Mouse (Mus musculus) MEL (cell line): ENCODE data around the gene Ccdc151. TPM values are rescaled to one million over a fixed set of nuclear protein-coding genes. Genes with fewer than 3 reads are reported as not detected.

Experiments
- DNase-seq: peaks from one replicate; pipeline ENCODE4 v3.0.0; 2011; ENCODE audit warnings: low read depth, low spot score
- H3K27ac ChIP-seq: 2 replicates; pipeline ENCODE4 v1.5.1; 2012; ENCODE audit warnings: low read depth, mild to moderate bottlenecking, control low read depth, low read length, moderate library complexity; ENCODE audit not compliant: control insufficient read depth
- H3K27me3 ChIP-seq, 2 experiments: fragments of 150-350 bp in 1 of 2; sonication (generic) in 1 of 2; 2 replicates each; pipeline ENCODE4 v1.6.1; 2012; ENCODE audit warnings: low read length in 2 of 2, mild to moderate bottlenecking in 2 of 2, improper control_type of control experiment in 1 of 2, moderate library complexity in 1 of 2; ENCODE audit not compliant: insufficient read depth in 2 of 2, control insufficient read depth in 1 of 2
- H3K36me3 ChIP-seq, 2 experiments: 2 replicates each; pipeline ENCODE4 v1.6.1; 2012 to 2014; ENCODE audit warnings: low read length in 2 of 2, improper control_type of control experiment in 1 of 2, inconsistent platforms in 1 of 2, mild to moderate bottlenecking in 1 of 2; ENCODE audit not compliant: insufficient read depth in 2 of 2, control insufficient read depth in 1 of 2
- H3K4me1 ChIP-seq, 2 experiments: fragments of 150-350 bp in 1 of 2; sonication (generic) in 1 of 2; 2 replicates each; pipeline ENCODE4 v1.6.1; 2012; ENCODE audit warnings: low read length in 2 of 2, improper control_type of control experiment in 1 of 2, mild to moderate bottlenecking in 1 of 2; ENCODE audit not compliant: insufficient read depth in 2 of 2, control insufficient read depth in 1 of 2
- H3K4me3 ChIP-seq, 2 experiments: fragments of 150-350 bp in 1 of 2; sonication (generic) in 1 of 2; 2 replicates each; pipeline ENCODE4 v1.5.1; 2012; ENCODE audit warnings: low read depth in 2 of 2, low read length in 2 of 2, mild to moderate bottlenecking in 2 of 2, moderate library complexity in 2 of 2, control low read depth in 1 of 2, improper control_type of control experiment in 1 of 2; ENCODE audit not compliant: control insufficient read depth in 1 of 2, insufficient read depth in 1 of 2
- H3K79me2 ChIP-seq: 2 replicates; pipeline ENCODE4 v1.6.1; 2012; ENCODE audit warnings: mild to moderate bottlenecking, low read length, moderate library complexity; ENCODE audit not compliant: control insufficient read depth, poor library complexity, insufficient read depth
- H3K9ac ChIP-seq: 2 replicates; pipeline ENCODE4 v1.6.1; 2012; ENCODE audit warnings: low read depth, mild to moderate bottlenecking, control low read depth, low read length, moderate library complexity; ENCODE audit not compliant: control insufficient read depth, poor library complexity, severe bottlenecking
- H3K9me3 ChIP-seq: fragments of 150-350 bp; sonication (generic); replicated peaks from 2 replicates; pipeline ENCODE4 v1.6.1; 2012; ENCODE audit warnings: mild to moderate bottlenecking, low read length, improper control_type of control experiment, moderate library complexity; ENCODE audit not compliant: insufficient read depth
- CHD1 ChIP-seq: IDR thresholded peaks from 2 replicates; pipeline ENCODE4 v1.6.1; 2012; ENCODE audit warnings: low read depth, mild to moderate bottlenecking, inconsistent platforms, low read length, improper control_type of control experiment
- CHD2 ChIP-seq: IDR thresholded peaks from 2 replicates; pipeline ENCODE4 v1.6.1; 2011; ENCODE audit warnings: low read length, improper control_type of control experiment
- ELF1 ChIP-seq: IDR thresholded peaks from 2 replicates; pipeline ENCODE4 v1.6.1; 2014; ENCODE audit warnings: low read depth, mild to moderate bottlenecking, inconsistent platforms, low read length, improper control_type of control experiment, moderate library complexity
- EP300 ChIP-seq, 2 experiments: IDR thresholded peaks; 2 replicates each; pipeline ENCODE4 v1.6.1; 2011; ENCODE audit warnings: improper control_type of control experiment in 2 of 2, low read length in 2 of 2, low read depth in 1 of 2, mild to moderate bottlenecking in 1 of 2
- ETS1 ChIP-seq: IDR thresholded peaks from 2 replicates; pipeline ENCODE4 v1.6.1; 2012; ENCODE audit warnings: low read depth, mild to moderate bottlenecking, inconsistent platforms, low read length, improper control_type of control experiment, moderate library complexity
- GABPA ChIP-seq: IDR thresholded peaks from 2 replicates; pipeline ENCODE4 v1.6.1; 2012; ENCODE audit warnings: low read depth, mild to moderate bottlenecking, inconsistent platforms, low read length, improper control_type of control experiment, moderate library complexity
- HCFC1 ChIP-seq: IDR thresholded peaks from 2 replicates; pipeline ENCODE4 v1.6.1; 2012; ENCODE audit warnings: low read depth, mild to moderate bottlenecking, inconsistent platforms, low read length, improper control_type of control experiment, moderate library complexity
- JUND ChIP-seq: IDR thresholded peaks from 2 replicates; pipeline ENCODE4 v1.6.1; 2011; ENCODE audit warnings: low read depth, mild to moderate bottlenecking, improper control_type of control experiment, low read length
- KAT2A ChIP-seq: conservative IDR thresholded peaks from 2 replicates; pipeline ENCODE4 v1.6.1; 2012; ENCODE audit warnings: low read depth, low read length, improper control_type of control experiment, inconsistent platforms
- MAX ChIP-seq: IDR thresholded peaks from 2 replicates; pipeline ENCODE4 v1.6.1; 2011; ENCODE audit warnings: low read length, improper control_type of control experiment
- MXI1 ChIP-seq: IDR thresholded peaks from 2 replicates; pipeline ENCODE4 v1.6.1; 2011; ENCODE audit warnings: mild to moderate bottlenecking, low read depth, low read length, improper control_type of control experiment
- MYC ChIP-seq: IDR thresholded peaks from 2 replicates; pipeline ENCODE4 v1.6.1; 2011; ENCODE audit warnings: low read depth, mild to moderate bottlenecking, low read length, improper control_type of control experiment, moderate library complexity
- NELFE ChIP-seq: IDR thresholded peaks from 2 replicates; pipeline ENCODE4 v1.6.1; 2011; ENCODE audit warnings: low read depth, low read length, improper control_type of control experiment
- POLR2AphosphoS5 ChIP-seq: IDR thresholded peaks from 2 replicates; pipeline ENCODE4 v1.6.1; 2012; ENCODE audit warnings: low read depth, borderline replicate concordance, mild to moderate bottlenecking, inconsistent platforms, low read length, moderate library complexity, mixed read lengths
- SMC3 ChIP-seq: IDR thresholded peaks from 2 replicates; pipeline ENCODE4 v1.6.1; 2011; ENCODE audit warnings: low read depth, low read length, improper control_type of control experiment
- TAL1 ChIP-seq: IDR thresholded peaks from 2 replicates; pipeline ENCODE4 v1.6.1; 2012; ENCODE audit warnings: mild to moderate bottlenecking, inconsistent platforms, low read length, moderate library complexity, mixed read lengths
- ZKSCAN1 ChIP-seq: IDR thresholded peaks from 2 replicates; pipeline ENCODE4 v1.6.1; 2012; ENCODE audit warnings: low read depth, mild to moderate bottlenecking, inconsistent platforms, low read length, improper control_type of control experiment, moderate library complexity
- ZNF384 ChIP-seq: IDR thresholded peaks from 2 replicates; pipeline ENCODE4 v1.6.1; 2012; ENCODE audit warnings: low read depth, mild to moderate bottlenecking, inconsistent platforms, low read length, improper control_type of control experiment
- polyA plus RNA-seq, 2 experiments: library from polyadenylated mRNA; stranded (reverse) in 1 of 2; unstranded in 1 of 2; fragments of >175 nt in 1 of 2; fragments of >200 nt in 1 of 2; gene quantifications; 2 replicates each; pipeline versions ENCODE4 v1.2.1 to v1.2.4; 2012; ENCODE audit warnings: low replicate concordance in 2 of 2, low read depth in 1 of 2; ENCODE audit not compliant: insufficient read length in 2 of 2, insufficient read depth in 1 of 2, missing spikeins in 1 of 2
- total RNA-seq: library from RNA; depleted of rRNA; stranded (reverse); fragments of 300-350 nt; gene quantifications from 2 replicates; pipeline ENCODE4 v1.2.3, GENCODE M21; 2012

Gene Ccdc151
- total and polyA plus RNA-seq, 3 experiments, result 0.19 to 0.99 TPM; not detected in 1

GRCm38 (mm10) chr9:22037826-22038225 is 35.4 kb upstream of the Ccdc151 start:
- H3K36me3 ChIP-seq, result no peaks in the 10 kb centered on the region
- TF ChIP-seq ELF1, result no peak
- TF ChIP-seq MXI1, result no peak
- no peak for TF ChIP-seq POLR2AphosphoS5
- TF ChIP-seq MYC, result no peak
- TF ChIP-seq SMC3, result no peak
- H3K27ac ChIP-seq, result no peak overlapping the region
- H3K9me3 ChIP-seq, result no peaks in the 10 kb centered on the region
- H3K4me3 ChIP-seq, result no peak overlapping the region
- no peak overlapping the region for H3K9ac ChIP-seq
- H3K27me3 ChIP-seq, result peaks cover 1 to 6% of the 10 kb centered on the region in 2 experiments; a peak in 3 of 4 replicates
- no peaks in the 10 kb centered on the region for H3K4me1 ChIP-seq
- no peaks in the 10 kb centered on the region for H3K79me2 ChIP-seq
- no peak for DNase-seq

DNA sequence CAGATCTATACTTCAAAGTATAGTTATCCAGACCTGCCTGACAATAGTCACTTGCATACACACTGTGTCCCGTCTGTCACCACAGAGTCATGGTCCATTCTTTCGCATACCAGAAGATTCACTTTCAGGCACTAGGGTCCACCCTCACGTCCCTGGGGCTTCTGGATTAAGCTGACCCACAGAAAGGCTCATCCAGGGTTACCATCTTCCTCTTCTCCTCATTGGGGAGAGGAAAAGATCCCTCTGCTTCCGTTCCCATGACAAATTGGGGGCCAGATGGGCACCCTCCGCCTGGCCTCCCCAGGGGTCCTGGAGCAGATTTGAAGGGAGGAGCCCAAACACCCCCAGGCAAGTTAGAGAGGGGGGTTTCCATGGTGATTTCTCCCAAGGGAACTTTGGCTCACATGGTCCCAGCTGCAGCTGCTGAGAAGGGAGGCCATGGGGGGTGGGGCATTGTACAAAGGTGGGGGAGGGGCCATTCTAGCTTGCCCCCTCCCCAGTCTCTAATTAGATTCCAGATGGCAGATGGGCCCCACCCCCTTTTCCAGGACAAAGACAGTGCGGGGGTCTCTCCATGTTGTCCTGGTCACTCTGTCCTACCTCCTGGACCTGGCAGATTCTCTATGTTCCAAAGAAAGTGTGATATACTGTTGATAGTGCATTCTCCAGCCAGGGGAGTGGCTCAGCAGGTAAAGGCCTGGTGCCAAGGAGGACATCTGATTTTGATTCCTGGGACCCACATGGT is 33.0 kb upstream of the Ccdc151 start:
- no peaks in the 10 kb centered on the region for H3K36me3 ChIP-seq
- H3K9me3 ChIP-seq, result no peaks in the 10 kb centered on the region
- H3K4me3 ChIP-seq, result no peak overlapping the region
- H3K79me2 ChIP-seq, result no peaks in the 10 kb centered on the region
- no peak for DNase-seq
- H3K27ac ChIP-seq, result no peak overlapping the region
- H3K4me1 ChIP-seq, result no peaks in the 10 kb centered on the region
- H3K27me3 ChIP-seq, result peaks cover 0 to 6% of the 10 kb centered on the region in 2 experiments; a peak in 2 of 4 replicates
- no peak overlapping the region for H3K9ac ChIP-seq
- TF ChIP-seq ELF1 (no peak), HCFC1 (no peak), TAL1 (no peak), ETS1 (no peak), EP300 (IDR thresholded peaks at IDR 0.05; ENCODE audit: low read depth in 1 of 2, low read length in 2 of 2) (no peak), CHD1 (no peak), JUND (no peak), KAT2A (no peak), MXI1 (no peak), CHD2 (no peak), MAX (no peak), NELFE (no peak), ZNF384 (no peak), GABPA (no peak), ZKSCAN1 (no peak)
